Mouse (Mus musculus) hindbrain, embryonic 16.5 days (tissue): Measurements from ENCODE around the gene Lamtor2. TPM values are rescaled to one million over a fixed set of nuclear protein-coding genes. Genes with fewer than 3 reads are reported as not detected.
"Not testable (repeated sequence)": the region's sequence is repeated elsewhere in the genome, so short reads cannot be mapped to it uniquely, and the experiment has no call there.

Source experiments
- ATAC-seq: fragments of 200-750 bp; cut with Nextera tagmentation; 2 replicates; pipeline ENCODE4 v1.8.0; 2017; ENCODE audit warnings: moderate TSS enrichment, moderate library complexity
- H3K27ac ChIP-seq: fragments of 300-500 bp; sonication (generic); 2 replicates; pipeline ENCODE4 v1.5.1; 2014; ENCODE audit warnings: low read depth, mild to moderate bottlenecking, control low read depth, low read length, moderate library complexity
- H3K27me3 ChIP-seq: fragments of 300-500 bp; sonication (generic); replicated peaks from 2 replicates; pipeline ENCODE4 v1.6.1; 2014; ENCODE audit warnings: low read length; ENCODE audit not compliant: control insufficient read depth, insufficient read depth
- H3K36me3 ChIP-seq: fragments of 300-500 bp; sonication (generic); 2 replicates; pipeline ENCODE4 v1.6.1; 2014; ENCODE audit warnings: mild to moderate bottlenecking, low read length, moderate library complexity, mixed read lengths; ENCODE audit not compliant: control insufficient read depth, insufficient read depth
- H3K4me1 ChIP-seq: fragments of 300-500 bp; sonication (generic); 2 replicates; pipeline ENCODE4 v1.6.1; 2014; ENCODE audit warnings: low read depth, low read length; ENCODE audit not compliant: control insufficient read depth, insufficient read depth
- H3K4me2 ChIP-seq: fragments of 300-500 bp; sonication (generic); 2 replicates; pipeline ENCODE4 v1.6.1; 2014; ENCODE audit warnings: mild to moderate bottlenecking, low read length, control low read depth, moderate library complexity
- H3K4me3 ChIP-seq: fragments of 300-500 bp; sonication (generic); 2 replicates; pipeline ENCODE4 v1.5.1; 2014; ENCODE audit warnings: mild to moderate bottlenecking, low read length, control low read depth, moderate library complexity
- H3K9ac ChIP-seq: fragments of 300-500 bp; sonication (generic); 2 replicates; pipeline ENCODE4 v1.6.1; 2014; ENCODE audit warnings: low read depth, mild to moderate bottlenecking, control low read depth, low read length, moderate library complexity
- H3K9me3 ChIP-seq: fragments of 300-500 bp; sonication (generic); 2 replicates; pipeline ENCODE4 v1.6.1; 2014; ENCODE audit warnings: mild to moderate bottlenecking, low read length, moderate library complexity; ENCODE audit not compliant: control insufficient read depth
- WGBS: fragments of 180-500 bp; shearing (Covaris S2); extraction: QIAGEN DNeasy Blood & Tissue Kit; methylation state at CpG from one replicate; pipeline ENCODE4 v1.1.7; 2014; 5-methylcytosine and 5-hydroxymethylcytosine counted together
- polyA plus RNA-seq: library from polyadenylated mRNA; unstranded; fragments of >200 nt; fragmentation: Nextera tagmentation; extraction: Ambion mirVana; gene quantifications from 2 replicates; pipeline ENCODE4 v1.2.1, GENCODE M21; 2015

Lamtor2 gene
- 184 and 218 TPM in 2 replicates for polyA plus RNA-seq

DNA sequence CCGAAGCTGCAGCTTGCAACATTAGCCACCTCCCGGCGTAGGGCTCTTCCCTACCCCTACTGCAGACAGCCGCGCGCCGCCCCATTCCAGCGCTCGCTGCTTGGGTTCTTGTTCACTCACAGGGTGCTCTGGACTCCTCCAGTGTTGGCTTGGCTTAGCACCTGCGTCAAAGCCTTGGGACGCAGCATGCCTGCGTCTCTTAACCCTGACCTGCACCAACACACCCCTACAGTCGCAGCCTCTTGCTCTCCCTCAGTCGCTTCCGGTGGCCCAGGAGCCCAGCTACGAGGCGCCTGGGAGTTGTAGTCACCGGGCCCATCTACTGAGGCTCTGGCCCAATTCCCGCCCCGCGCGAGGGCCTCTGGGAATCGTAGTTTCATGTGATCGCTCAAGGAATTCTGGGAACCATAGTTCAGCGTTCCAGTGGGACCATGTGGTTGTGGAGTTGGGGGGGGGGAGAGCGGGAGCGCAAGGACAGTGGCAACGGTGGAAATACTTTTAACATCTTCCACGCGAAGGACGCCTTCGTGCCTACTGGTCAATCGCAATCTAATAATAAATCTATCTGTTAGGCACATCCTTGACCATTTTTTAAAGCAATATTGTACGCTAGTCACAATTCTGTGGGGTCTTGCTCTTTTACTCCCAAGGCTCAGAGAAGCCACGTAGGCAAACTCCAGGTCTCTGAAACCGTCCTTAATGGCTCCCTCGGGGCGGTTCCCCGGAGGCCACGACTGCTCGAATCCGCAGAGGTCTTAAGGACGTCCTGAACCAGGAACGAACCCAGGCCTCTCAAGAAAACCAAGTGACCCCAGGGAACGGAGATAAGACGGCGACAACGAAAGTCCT, at the start of gene Lamtor2:
TSS of gene Lamtor2 (minus strand) at position 399 of the 849 bp plus-strand sequence.
- Histone ChIP-seq H3K36me3 (peaks cover 7% of the 10 kb centered on the region), H3K4me3 (peak within 1 kb of the TSS; percentile 78), H3K4me1 (peaks cover 20% of the 10 kb centered on the region), H3K27me3 (no peaks in the 10 kb centered on the region), H3K27ac (peak within 1 kb of the TSS; percentile 94), H3K9me3 (no peaks in the 10 kb centered on the region), H3K9ac (peak within 1 kb of the TSS; percentile 96), H3K4me2 (peak within 1 kb of the TSS; percentile 91)
- under 1% methylated on average over 48 of the region's 48 CpGs for WGBS
- peak; percentile 93 for ATAC-seq

DNA sequence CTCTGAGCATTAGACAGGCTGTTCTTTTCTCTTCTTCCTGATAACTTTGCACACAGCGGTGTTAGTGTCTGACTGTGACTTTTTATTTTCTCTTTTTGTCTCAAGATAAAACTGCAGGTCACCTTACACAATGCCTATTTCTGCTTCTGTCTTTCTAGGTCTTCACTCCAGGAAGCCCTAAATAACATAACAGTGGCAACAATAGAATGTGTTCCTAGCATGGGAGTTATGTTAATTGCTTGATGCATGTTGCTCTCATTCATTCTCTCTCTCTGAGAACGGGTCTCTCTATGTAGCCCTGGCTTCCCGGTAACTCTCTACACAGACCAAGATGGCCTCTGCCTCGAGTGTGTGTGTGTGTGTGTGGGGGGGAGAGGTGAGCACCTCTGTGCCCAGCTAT, 49.6 kb upstream of the Lamtor2 start:
- Histone ChIP-seq H3K9ac (no peak overlapping the region), H3K4me1 (peaks cover 2% of the 10 kb centered on the region; the same call in 1 of the 2 replicates)
- WGBS = 62% methylated on average over 4 of the region's 4 CpGs

DNA sequence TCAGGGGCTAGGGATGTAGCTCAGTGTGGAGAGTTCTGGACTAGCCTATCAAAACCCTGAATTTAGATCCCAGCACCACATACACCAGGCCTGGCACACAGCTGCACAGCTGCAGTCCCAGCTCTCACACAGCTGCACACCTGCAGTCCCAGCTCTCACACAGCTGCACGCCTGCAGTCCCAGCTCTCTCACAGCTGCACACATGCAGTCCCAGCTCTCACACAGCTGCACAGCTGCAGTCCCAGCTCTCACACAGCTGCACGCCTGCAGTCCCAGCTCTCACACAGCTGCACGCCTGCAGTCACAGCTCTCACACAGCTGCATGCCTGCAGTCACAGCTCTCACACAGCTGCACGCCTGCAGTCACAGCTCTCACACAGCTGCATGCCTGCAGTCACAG, 43.7 kb upstream of the Lamtor2 start:
- not testable (repeated sequence) for H3K9ac ChIP-seq, H3K27ac ChIP-seq, H3K4me3 ChIP-seq, ATAC-seq, H3K4me1 ChIP-seq, H3K36me3 ChIP-seq, H3K9me3 ChIP-seq, H3K27me3 ChIP-seq, H3K4me2 ChIP-seq
- WGBS = 87% methylated on average over 4 of the region's 4 CpGs

More for the DNA sequence above, 49.6 kb upstream of the Lamtor2 start:
- H3K36me3 ChIP-seq = no peaks in the 10 kb centered on the region
- no peaks in the 10 kb centered on the region for H3K27me3 ChIP-seq
- no peaks in the 10 kb centered on the region for H3K9me3 ChIP-seq
- no peak for ATAC-seq
- H3K4me3 ChIP-seq = no peak overlapping the region
- H3K4me2 ChIP-seq = no peak overlapping the region
- no peak overlapping the region for H3K27ac ChIP-seq

DNA sequence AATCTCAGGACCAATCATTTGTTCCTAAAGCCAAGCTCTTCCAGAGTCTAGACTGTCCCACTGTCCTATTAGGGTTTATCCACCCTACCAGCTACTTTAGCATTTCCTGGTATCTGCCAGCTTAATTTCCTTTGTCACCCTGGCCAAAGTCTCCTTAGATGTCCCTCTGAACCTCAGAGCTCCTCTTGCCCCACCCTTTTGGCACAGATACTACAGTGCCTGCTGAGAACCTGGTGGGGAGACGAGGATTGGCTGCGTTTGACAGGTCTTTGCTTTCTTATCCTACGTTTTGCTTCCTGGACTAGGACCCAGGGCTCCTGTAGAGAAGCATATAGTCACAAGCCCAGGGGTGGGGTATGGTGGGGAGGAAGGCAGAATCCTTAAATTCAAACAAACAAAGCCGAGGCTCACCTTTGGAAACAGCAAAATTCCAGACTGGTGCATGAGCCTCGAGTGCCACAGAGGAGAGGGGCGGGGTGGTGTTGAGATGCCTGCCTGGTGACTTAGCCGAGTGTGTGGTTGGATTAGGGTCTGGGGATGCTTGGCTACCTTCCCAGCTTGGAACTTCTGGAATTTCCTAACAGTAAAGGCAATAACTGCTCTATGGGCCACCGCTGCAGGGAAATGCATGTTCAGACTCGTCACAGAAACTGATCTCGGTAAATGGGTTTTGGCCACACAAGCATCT, 41.2 kb upstream of the Lamtor2 start:
- WGBS = 62% methylated on average over 10 of the region's 10 CpGs
- no peak overlapping the region for H3K9ac ChIP-seq
- no peaks in the 10 kb centered on the region; the same call in 1 of the 2 replicates for H3K4me1 ChIP-seq
- no peak overlapping the region for H3K4me3 ChIP-seq
- no peak overlapping the region for H3K4me2 ChIP-seq
- no peak for ATAC-seq
- H3K36me3 ChIP-seq = no peaks in the 10 kb centered on the region
- H3K27ac ChIP-seq = no peak overlapping the region
- H3K27me3 ChIP-seq = no peaks in the 10 kb centered on the region
- no peaks in the 10 kb centered on the region for H3K9me3 ChIP-seq

DNA sequence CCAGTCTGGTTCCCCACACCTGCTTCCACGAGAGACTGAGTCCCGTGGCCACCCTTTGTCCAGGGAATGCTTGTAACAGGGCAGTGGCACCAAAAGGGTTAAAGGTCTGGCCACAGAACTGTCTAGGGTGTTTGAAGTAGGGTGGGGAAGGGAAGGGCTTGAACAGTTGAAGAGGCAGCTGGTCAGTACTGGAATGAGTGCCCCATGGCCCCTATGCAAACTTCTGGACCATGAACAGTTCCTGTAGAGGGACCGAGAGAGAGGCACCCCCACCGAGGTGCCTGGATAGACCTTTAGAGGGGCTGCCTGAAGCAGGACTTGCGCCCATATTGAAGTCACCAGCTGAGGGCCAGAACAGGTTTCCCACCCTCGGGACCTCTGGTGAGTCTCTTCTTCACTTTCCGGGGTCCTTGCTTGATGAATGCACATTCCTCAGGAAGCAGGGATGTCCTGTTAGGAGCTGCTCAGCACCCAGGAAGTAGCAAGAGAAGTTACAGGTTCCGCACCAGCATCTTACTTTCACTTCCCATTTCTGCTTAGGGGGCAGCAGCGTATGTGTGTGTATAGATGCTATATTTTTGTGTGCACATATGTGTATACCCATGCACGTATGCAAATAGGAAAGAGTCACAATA, 40.2 kb upstream of the Lamtor2 start:
- Histone ChIP-seq H3K9ac (no peak overlapping the region), H3K27ac (no peak overlapping the region), H3K27me3 (no peaks in the 10 kb centered on the region), H3K4me1 (no peaks in the 10 kb centered on the region; the same call in 1 of the 2 replicates), H3K4me2 (no peak overlapping the region), H3K4me3 (no peak overlapping the region), H3K9me3 (no peaks in the 10 kb centered on the region), H3K36me3 (peaks cover 1% of the 10 kb centered on the region)
- WGBS = 78% methylated on average over 10 of the region's 10 CpGs
- no peak for ATAC-seq

DNA sequence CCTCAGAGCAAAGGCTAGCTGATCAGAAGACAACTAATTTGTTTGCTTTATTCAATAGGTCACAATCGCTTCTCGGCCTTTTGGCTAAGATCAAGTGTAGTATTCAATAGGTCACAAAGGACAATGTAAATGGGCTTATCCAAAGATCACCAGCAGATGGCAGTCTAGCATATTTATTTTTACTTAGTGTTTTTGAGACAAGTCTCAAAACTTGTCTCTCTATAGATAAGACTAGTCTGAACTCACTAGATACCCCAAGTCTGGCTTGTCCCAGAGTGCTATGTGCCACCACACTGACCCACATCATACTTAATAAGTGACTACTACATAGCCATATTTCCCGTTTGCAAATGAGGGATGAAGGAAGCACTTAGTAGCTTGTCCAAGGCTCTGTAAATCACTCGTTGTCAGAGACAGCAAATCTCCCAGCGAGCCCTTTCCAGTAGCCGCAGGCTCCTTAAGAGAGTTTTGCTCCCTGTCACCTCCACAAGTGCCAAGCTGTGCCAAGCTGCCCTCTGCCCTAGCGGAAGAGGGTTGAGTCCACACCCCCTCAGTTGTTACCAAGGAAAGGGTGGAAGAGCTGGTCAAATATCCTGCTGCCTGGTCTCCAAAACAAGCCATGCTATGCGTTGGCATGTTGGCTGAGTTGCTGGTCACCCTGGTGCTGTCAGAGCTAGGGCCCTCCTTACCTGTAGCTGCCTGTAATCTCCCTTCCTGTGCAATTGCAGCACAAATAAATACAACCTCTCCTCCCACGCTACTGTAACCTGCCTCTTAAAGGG, 39.3 kb upstream of the Lamtor2 start:
- WGBS = 38% methylated on average over 9 of the region's 9 CpGs
- H3K4me2 ChIP-seq = 0 out of 2 replicates have a peak overlapping the region, but pooled peaks have one; percentile 5

DNA sequence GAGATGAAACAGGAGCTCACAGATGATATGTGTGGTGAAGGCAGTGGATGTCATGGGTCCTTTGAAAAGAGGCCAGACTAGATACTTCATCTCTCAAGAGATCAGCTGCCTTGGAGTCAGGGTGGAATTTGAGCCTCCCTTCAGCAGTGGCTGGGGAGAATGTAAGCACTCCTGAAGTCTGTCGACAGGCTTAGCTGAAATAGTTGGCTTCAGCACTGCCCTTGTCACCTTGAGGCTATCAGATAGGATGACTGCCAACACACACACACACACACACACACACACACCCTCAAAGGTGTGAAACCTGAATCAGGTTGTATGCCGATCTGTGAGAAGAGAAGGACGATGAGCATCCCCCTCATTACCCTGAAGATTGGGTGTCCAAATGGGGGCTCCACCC, 38.2 kb upstream of the Lamtor2 start:
- Histone ChIP-seq H3K27ac (no peak overlapping the region), H3K9ac (no peak overlapping the region), H3K4me1 (no peaks in the 10 kb centered on the region; the same call in 1 of the 2 replicates), H3K9me3 (no peaks in the 10 kb centered on the region), H3K27me3 (no peaks in the 10 kb centered on the region), H3K4me2 (no peak overlapping the region), H3K36me3 (peaks cover 18% of the 10 kb centered on the region), H3K4me3 (no peak overlapping the region)
- 68% methylated on average over 3 of the region's 3 CpGs for WGBS
- ATAC-seq = no peak

More for the DNA sequence above, 39.3 kb upstream of the Lamtor2 start:
- peaks cover 10% of the 10 kb centered on the region for H3K36me3 ChIP-seq
- H3K4me3 ChIP-seq = no peak overlapping the region
- H3K9me3 ChIP-seq = no peaks in the 10 kb centered on the region
- no peaks in the 10 kb centered on the region; the same call in 1 of the 2 replicates for H3K4me1 ChIP-seq
- 0 out of 2 replicates have a peak overlapping the region, but pooled peaks have one; percentile 22 for H3K9ac ChIP-seq
- H3K27ac ChIP-seq = no peak overlapping the region
- ATAC-seq = no peak
- no peaks in the 10 kb centered on the region for H3K27me3 ChIP-seq

DNA sequence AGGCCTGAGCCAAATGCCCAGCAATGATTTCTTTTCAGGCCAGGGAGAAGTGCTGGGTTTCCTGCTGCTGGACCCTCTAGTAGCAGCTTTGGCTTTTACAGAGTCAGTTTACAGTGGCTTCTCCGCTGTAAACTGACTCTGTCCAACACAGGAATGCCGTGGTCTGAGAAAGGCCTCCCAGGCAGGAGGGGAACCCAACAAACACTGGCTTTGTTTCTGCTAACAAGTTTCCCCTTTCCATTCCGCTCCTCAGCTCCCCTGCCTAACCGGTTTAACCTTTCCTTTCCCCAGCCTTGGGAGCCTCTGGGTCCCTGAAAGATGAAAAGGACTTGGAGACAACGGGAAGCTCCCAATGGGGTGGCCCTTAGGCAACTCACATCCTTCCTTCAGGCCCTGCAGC, 37.4 kb upstream of the Lamtor2 start:
- H3K27me3 ChIP-seq = no peaks in the 10 kb centered on the region
- H3K9ac ChIP-seq = no peak overlapping the region
- no peaks in the 10 kb centered on the region; the same call in 1 of the 2 replicates for H3K4me1 ChIP-seq
- H3K27ac ChIP-seq = no peak overlapping the region
- ATAC-seq = no peak
- peaks cover 23% of the 10 kb centered on the region for H3K36me3 ChIP-seq
- no peak overlapping the region for H3K4me3 ChIP-seq
- no peak overlapping the region for H3K4me2 ChIP-seq
- WGBS = 33% methylated on average over 5 of the region's 5 CpGs
- H3K9me3 ChIP-seq = no peaks in the 10 kb centered on the region
